Mouse (Mus musculus) ES-E14 (cell line): ENCODE measurements around the gene Prss21. TPM values are rescaled to one million over a fixed set of nuclear protein-coding genes. Genes with fewer than 3 reads are reported as not detected.
"Not testable (repeated sequence)": the region's sequence is repeated elsewhere in the genome, so short reads cannot be mapped to it uniquely, and the experiment has no call there.

Experiments
- DNase-seq: peaks from one replicate; pipeline ENCODE4 v3.0.0-alpha.2; 2013; ENCODE audit warnings: low read depth, low spot score
- H3K27ac ChIP-seq: 2 replicates; pipeline ENCODE4 v1.5.1; 2012; ENCODE audit warnings: low read depth, mild to moderate bottlenecking, low read length, moderate library complexity, mixed read lengths; ENCODE audit not compliant: poor library complexity, insufficient read depth, severe bottlenecking
- H3K36me3 ChIP-seq: 2 replicates; pipeline ENCODE4 v1.6.1; 2012; ENCODE audit warnings: mild to moderate bottlenecking, low read length, moderate library complexity, mixed read lengths; ENCODE audit not compliant: control insufficient read depth, poor library complexity, insufficient read depth, severe bottlenecking
- H3K4me1 ChIP-seq, 2 experiments: fragments of 150-350 bp in 1 of 2; sonication (generic) in 1 of 2; 2 replicates each; pipeline ENCODE4 v1.6.1; 2012; ENCODE audit warnings: low read length in 2 of 2, mild to moderate bottlenecking in 1 of 2, mixed read lengths in 1 of 2; ENCODE audit not compliant: control insufficient read depth in 2 of 2, insufficient read depth in 2 of 2, poor library complexity in 1 of 2
- H3K4me3 ChIP-seq, 2 experiments: fragments of 150-350 bp in 1 of 2; sonication (generic) in 1 of 2; 2 replicates each; pipeline ENCODE4 v1.5.1; 2012; ENCODE audit warnings: low read length in 2 of 2, low read depth in 1 of 2, mild to moderate bottlenecking in 1 of 2, mixed read lengths in 1 of 2; ENCODE audit not compliant: insufficient read depth in 1 of 2, poor library complexity in 1 of 2, severe bottlenecking in 1 of 2
- H3K9ac ChIP-seq: 2 replicates; pipeline ENCODE4 v1.6.1; 2012; ENCODE audit warnings: low read depth, mild to moderate bottlenecking, low read length, mixed read lengths; ENCODE audit not compliant: poor library complexity, insufficient read depth, severe bottlenecking
- H3K9me3 ChIP-seq: fragments of 150-350 bp; sonication (generic); 2 replicates; pipeline ENCODE4 v1.6.1; 2012; ENCODE audit warnings: low read depth, mild to moderate bottlenecking, low read length; ENCODE audit not compliant: control insufficient read depth, insufficient read depth
- CHD2 ChIP-seq: IDR thresholded peaks from 2 replicates; pipeline ENCODE4 v1.6.1; 2014; ENCODE audit warnings: mild to moderate bottlenecking, low read depth, low read length, inconsistent platforms
- MAFK ChIP-seq: IDR thresholded peaks from 2 replicates; pipeline ENCODE4 v1.6.1; 2014; ENCODE audit warnings: mild to moderate bottlenecking, low read depth, low read length, inconsistent platforms; ENCODE audit not compliant: insufficient read depth
- ZC3H11A ChIP-seq: IDR thresholded peaks from 2 replicates; pipeline ENCODE4 v1.6.1; 2012; ENCODE audit warnings: low read depth, mild to moderate bottlenecking, inconsistent platforms, low read length, borderline replicate concordance
- ZNF384 ChIP-seq: IDR thresholded peaks from 2 replicates; pipeline ENCODE4 v1.6.1; 2012; ENCODE audit warnings: low read depth, low read length, inconsistent platforms
- in situ Hi-C, 2 experiments: fragments of 600-800 bp; cut with MboI; formaldehyde crosslinking; loops; one replicate each; pipeline ENCODE4 v1.15.1; 2025; ENCODE audit warnings: low sequenced_read_pairs in 2 of 2, inconsistent platforms in 1 of 2; ENCODE audit not compliant: unreplicated experiment in 2 of 2
- total RNA-seq: library from RNA; depleted of rRNA; stranded (reverse); fragments of 300-350 nt; gene quantifications from 2 replicates; pipeline ENCODE4 v1.2.3, GENCODE M21; 2012; rRNA removed

Prss21 gene
- total RNA-seq, 1 experiment, result not detected

- Histone ChIP-seq H3K27ac (no peak overlapping the region), H3K36me3 (no peaks in the 10 kb centered on the region), H3K9me3 (no peaks in the 10 kb centered on the region), H3K9ac (no peak overlapping the region), H3K4me1 (no peaks in the 10 kb centered on the region), H3K4me3 (no peak overlapping the region)
- DNase-seq, result no peak
- in situ Hi-C loops, result no loop called here
- no peak for TF ChIP-seq ZC3H11A
- no peak for TF ChIP-seq CHD2
- no peak for TF ChIP-seq MAFK
- no peak for TF ChIP-seq ZNF384
Measured at GRCm38 (mm10) chr17:23876741-23877140, 8.9 kb downstream of the Prss21 start.

- Histone ChIP-seq H3K27ac (no peak overlapping the region), H3K9me3 (no peaks in the 10 kb centered on the region), H3K36me3 (no peaks in the 10 kb centered on the region), H3K9ac (no peak overlapping the region), H3K4me1 (no peaks in the 10 kb centered on the region), H3K4me3 (no peak overlapping the region)
- DNase-seq, result no peak
- TF ChIP-seq MAFK (no peak), CHD2 (no peak)
- in situ Hi-C loops, result no loop called here
Measured at GRCm38 (mm10) chr17:23877166-23877565, 9.3 kb downstream of the Prss21 start.

- H3K4me1 ChIP-seq, H3K27ac ChIP-seq, H3K9me3 ChIP-seq, H3K9ac ChIP-seq, H3K4me3 ChIP-seq, in situ Hi-C loops, DNase-seq, H3K36me3 ChIP-seq: not testable (repeated sequence)
Measured at GRCm38 (mm10) chr17:23880576-23880975, 12.7 kb downstream of the Prss21 start, which contains the start of the genes Dcpp1 and Dcpp2. Gene Dcpp1 (plus strand): TSS chr17:23880876. Gene Dcpp2 (plus strand): TSS chr17:23880880.

GRCm38 (mm10) chr17:23917158-23917557 is 49.3 kb downstream of the Prss21 start, which contains the start of gene Dcpp3:
Gene Dcpp3 (plus strand): TSS chr17:23917458.
- H3K36me3 ChIP-seq, in situ Hi-C loops, H3K27ac ChIP-seq, H3K4me3 ChIP-seq, H3K4me1 ChIP-seq, H3K9ac ChIP-seq, H3K9me3 ChIP-seq, DNase-seq: not testable (repeated sequence)

Other genes with a start within 250 kb of the Prss21 start
- gene Mmp25, start 222.8 kb upstream of the Prss21 start, total RNA-seq, result 4.7 and 4.9 TPM in 2 replicates
- gene Bicdl2, start 207.6 kb upstream of the Prss21 start, total RNA-seq, result 1.1 and 2.9 TPM in 2 replicates
- 26.4 and 36.4 TPM in 2 replicates for gene Hcfc1r1, start 194.5 kb upstream of the Prss21 start, total RNA-seq
- gene Thoc6, start 194.2 kb upstream of the Prss21 start, total RNA-seq, result 53.7 and 64.9 TPM in 2 replicates
- 101 and 138 TPM in 2 replicates for gene Tnfrsf12a, start 190.6 kb upstream of the Prss21 start, total RNA-seq
- 72.7 and 199 TPM in 2 replicates for gene Cldn6, start 188.8 kb upstream of the Prss21 start, total RNA-seq
- gene Cldn9, start 184.0 kb upstream of the Prss21 start, total RNA-seq, result 3.7 and 5.7 TPM in 2 replicates
- gene 1520401A03Rik, start 145.3 kb upstream of the Prss21 start, total RNA-seq, result 0.04 and 1.0 TPM in 2 replicates
- 24.1 and 41.3 TPM in 2 replicates for gene Pkmyt1, start 141.7 kb upstream of the Prss21 start, total RNA-seq
- gene Paqr4, start 127.2 kb upstream of the Prss21 start, total RNA-seq, result 2.8 and 4.0 TPM in 2 replicates
- 2.5 and 4.3 TPM in 2 replicates for gene Kremen2, start 122.2 kb upstream of the Prss21 start, total RNA-seq
- gene Flywch1, start 96.5 kb upstream of the Prss21 start, total RNA-seq, result 31.6 and 35.1 TPM in 2 replicates
- 8.0 and 10.8 TPM in 2 replicates for gene Flywch2, start 82.0 kb upstream of the Prss21 start, total RNA-seq
- gene Srrm2, start 77.5 kb upstream of the Prss21 start, total RNA-seq, result 192 and 230 TPM in 2 replicates
- 651 and 726 TPM in 2 replicates for gene Elob, start 38.9 kb upstream of the Prss21 start, total RNA-seq
- gene Prss33, start 32.0 kb upstream of the Prss21 start, total RNA-seq, result 0.45 and 0.95 TPM in 2 replicates
- 0.26 and 0.31 TPM in 2 replicates for gene Prss32, start 24.2 kb upstream of the Prss21 start, total RNA-seq
- 6.8 and 11.0 TPM in 2 replicates for gene Prss41, start 23.9 kb upstream of the Prss21 start, total RNA-seq
- not detected in 2 replicates for gene Dcpp1, start 12.8 kb downstream of the Prss21 start, total RNA-seq
- gene Dcpp2, start 12.8 kb downstream of the Prss21 start, total RNA-seq, result not detected in 2 replicates
- not detected in 2 replicates for gene Dcpp3, start 49.4 kb downstream of the Prss21 start, total RNA-seq
- gene Sbp, start 73.6 kb downstream of the Prss21 start, total RNA-seq, result not detected in 2 replicates
- not detected in 2 replicates for gene Sbpl, start 87.2 kb downstream of the Prss21 start, total RNA-seq
- not detected in 2 replicates for gene Prss30, start 112.5 kb downstream of the Prss21 start, total RNA-seq
- 0.85 and 1.5 TPM in 2 replicates for gene Prss22, start 130.0 kb downstream of the Prss21 start, total RNA-seq
- 0.31 and 0.37 TPM in 2 replicates for gene Prss27, start 170.1 kb downstream of the Prss21 start, total RNA-seq
- 34.6 and 42.3 TPM in 2 replicates for gene Kctd5, start 205.4 kb downstream of the Prss21 start, total RNA-seq